Mouse (Mus musculus) intestine, embryonic 16.5 days (tissue): Measurements from ENCODE around the gene Efcab5. TPM values are rescaled to one million over a fixed set of nuclear protein-coding genes. Genes with fewer than 3 reads are reported as not detected.

Experiments
- ATAC-seq: fragments of 200-750 bp; cut with Nextera tagmentation; 2 replicates; pipeline ENCODE4 v1.8.0; 2017; ENCODE audit warnings: moderate TSS enrichment, moderate library complexity
- H3K27ac ChIP-seq: fragments of 300-500 bp; sonication (generic); 2 replicates; pipeline ENCODE4 v1.5.1; 2014; ENCODE audit warnings: mild to moderate bottlenecking, low read length
- H3K27me3 ChIP-seq: fragments of 300-500 bp; sonication (generic); replicated peaks from 2 replicates; pipeline ENCODE4 v1.6.1; 2014; ENCODE audit warnings: low read length, control low read depth, mixed read lengths; ENCODE audit not compliant: control insufficient read depth, insufficient read depth
- H3K36me3 ChIP-seq: fragments of 300-500 bp; sonication (generic); 2 replicates; pipeline ENCODE4 v1.6.1; 2014; ENCODE audit warnings: low read length, control low read depth; ENCODE audit not compliant: control insufficient read depth, insufficient read depth
- H3K4me1 ChIP-seq: fragments of 300-500 bp; sonication (generic); 2 replicates; pipeline ENCODE4 v1.6.1; 2014; ENCODE audit warnings: low read length, control low read depth, mixed read lengths; ENCODE audit not compliant: control insufficient read depth, insufficient read depth
- H3K4me2 ChIP-seq: fragments of 300-500 bp; sonication (generic); 2 replicates; pipeline ENCODE4 v1.6.1; 2014; ENCODE audit warnings: low read depth, low read length, control low read depth
- H3K4me3 ChIP-seq: fragments of 300-500 bp; sonication (generic); 2 replicates; pipeline ENCODE4 v1.5.1; 2014; ENCODE audit warnings: mild to moderate bottlenecking, low read length
- H3K9ac ChIP-seq: fragments of 300-500 bp; sonication (generic); 2 replicates; pipeline ENCODE4 v1.6.1; 2014; ENCODE audit warnings: low read depth, low read length
- H3K9me3 ChIP-seq: fragments of 300-500 bp; sonication (generic); 2 replicates; pipeline ENCODE4 v1.6.1; 2016; ENCODE audit warnings: low read length, control low read depth; ENCODE audit not compliant: control insufficient read depth
- WGBS: fragments of 180-500 bp; shearing (Covaris S2); extraction: QIAGEN DNeasy Blood & Tissue Kit; methylation state at CpG from one replicate; pipeline ENCODE4 v1.1.7; 2014; 5-methylcytosine and 5-hydroxymethylcytosine counted together
- polyA plus RNA-seq: library from polyadenylated mRNA; unstranded; fragments of >200 nt; fragmentation: Nextera tagmentation; extraction: Ambion mirVana; gene quantifications from 2 replicates; pipeline ENCODE4 v1.2.1, GENCODE M21; 2015

The Efcab5 gene
- polyA plus RNA-seq, 1 experiment from 2014 or later = 0.37 TPM

GRCm38 (mm10) chr11:77182041-77182440 lies 6.7 kb downstream of the Efcab5 start:
- no peak overlapping the region for H3K4me3 ChIP-seq
- no peaks in the 10 kb centered on the region for H3K27me3 ChIP-seq
- H3K36me3 ChIP-seq = no peaks in the 10 kb centered on the region
- H3K9ac ChIP-seq = no peak overlapping the region
- H3K4me2 ChIP-seq = peak overlapping the region; percentile 32
- 44% methylated on average over 2 of the region's 2 CpGs for WGBS
- no peaks in the 10 kb centered on the region for H3K9me3 ChIP-seq
- peaks cover 9% of the 10 kb centered on the region; the same call in 1 of the 2 replicates for H3K4me1 ChIP-seq
- peak overlapping the region; percentile 89 for H3K27ac ChIP-seq
- peak; percentile 94 for ATAC-seq

GRCm38 (mm10) chr11:77181528-77181927 lies 7.2 kb downstream of the Efcab5 start:
- Histone ChIP-seq H3K4me3 (no peak overlapping the region), H3K9me3 (no peaks in the 10 kb centered on the region), H3K36me3 (no peaks in the 10 kb centered on the region), H3K27ac (peak overlapping the region; percentile 65; the same call in 1 of the 2 replicates), H3K9ac (no peak overlapping the region), H3K27me3 (no peaks in the 10 kb centered on the region), H3K4me2 (no peak overlapping the region), H3K4me1 (peaks cover 9% of the 10 kb centered on the region; the same call in 1 of the 2 replicates)
- 55% methylated on average over 5 of the region's 5 CpGs for WGBS
- peak; percentile 73 for ATAC-seq

GRCm38 (mm10) chr11:77180886-77181285 lies 7.9 kb downstream of the Efcab5 start:
- H3K4me3 ChIP-seq = no peak overlapping the region
- no peaks in the 10 kb centered on the region for H3K27me3 ChIP-seq
- peaks cover 9% of the 10 kb centered on the region; the same call in 1 of the 2 replicates for H3K4me1 ChIP-seq
- H3K36me3 ChIP-seq = no peaks in the 10 kb centered on the region
- no peak overlapping the region for H3K4me2 ChIP-seq
- H3K9ac ChIP-seq = no peak overlapping the region
- no peak for ATAC-seq
- 35% methylated on average over 4 of the region's 4 CpGs for WGBS
- no peaks in the 10 kb centered on the region for H3K9me3 ChIP-seq
- H3K27ac ChIP-seq = peak overlapping the region; percentile 43

- no peaks in the 10 kb centered on the region for H3K36me3 ChIP-seq
- WGBS = 76% methylated on average over 3 of the region's 3 CpGs
- peaks cover 9% of the 10 kb centered on the region; the same call in 1 of the 2 replicates for H3K4me1 ChIP-seq
- H3K4me3 ChIP-seq = no peak overlapping the region
- H3K4me2 ChIP-seq = no peak overlapping the region
- no peaks in the 10 kb centered on the region for H3K27me3 ChIP-seq
- ATAC-seq = no peak
- H3K27ac ChIP-seq = no peak overlapping the region
- H3K9me3 ChIP-seq = no peaks in the 10 kb centered on the region
- no peak overlapping the region for H3K9ac ChIP-seq
These were observed 9.0 kb downstream of the Efcab5 start for GRCm38 (mm10) chr11:77179771-77180170.

- Histone ChIP-seq H3K9ac (no peak overlapping the region), H3K9me3 (no peaks in the 10 kb centered on the region), H3K4me3 (no peak overlapping the region), H3K36me3 (no peaks in the 10 kb centered on the region), H3K27ac (no peak overlapping the region), H3K4me2 (no peak overlapping the region), H3K4me1 (0 out of 2 replicates have a peak, but pooled peaks cover 3% of the 10 kb centered on the region), H3K27me3 (no peaks in the 10 kb centered on the region)
- whole genome bisulfite sequencing = 49% methylated on average over 7 of the region's 7 CpGs
- ATAC-seq = no peak
These were observed 14.2 kb downstream of the Efcab5 start for GRCm38 (mm10) chr11:77174531-77174930.

GRCm38 (mm10) chr11:77173731-77174130 lies 15.0 kb downstream of the Efcab5 start:
- Histone ChIP-seq H3K4me1 (0 out of 2 replicates have a peak, but pooled peaks cover 3% of the 10 kb centered on the region), H3K9ac (no peak overlapping the region), H3K4me3 (no peak overlapping the region), H3K27me3 (no peaks in the 10 kb centered on the region), H3K36me3 (no peaks in the 10 kb centered on the region), H3K9me3 (no peaks in the 10 kb centered on the region), H3K4me2 (no peak overlapping the region), H3K27ac (no peak overlapping the region)
- WGBS = 66% methylated on average over 4 of the region's 4 CpGs
- ATAC-seq = no peak

GRCm38 (mm10) chr11:77160744-77161143 lies 28.0 kb downstream of the Efcab5 start:
- Histone ChIP-seq H3K27ac (no peak overlapping the region), H3K4me2 (no peak overlapping the region), H3K9ac (no peak overlapping the region), H3K4me1 (no peaks in the 10 kb centered on the region), H3K27me3 (no peaks in the 10 kb centered on the region), H3K9me3 (no peaks in the 10 kb centered on the region), H3K4me3 (no peak overlapping the region), H3K36me3 (no peaks in the 10 kb centered on the region)
- 0 out of 2 replicates have a peak, but pooled peaks have one; percentile 38 for ATAC-seq
- 78% methylated on average over 1 of the region's 1 CpGs for WGBS

- Histone ChIP-seq H3K27ac (no peak overlapping the region), H3K4me3 (no peak overlapping the region), H3K9me3 (no peaks in the 10 kb centered on the region), H3K9ac (no peak overlapping the region), H3K4me2 (no peak overlapping the region), H3K36me3 (no peaks in the 10 kb centered on the region), H3K4me1 (no peaks in the 10 kb centered on the region), H3K27me3 (no peaks in the 10 kb centered on the region)
- 65% methylated on average over 9 of the region's 9 CpGs for whole genome bisulfite sequencing
- no peak for ATAC-seq
These were observed 28.4 kb downstream of the Efcab5 start for GRCm38 (mm10) chr11:77160341-77160740.

GRCm38 (mm10) chr11:77154214-77154613 lies 34.6 kb downstream of the Efcab5 start:
- 81% methylated on average over 5 of the region's 5 CpGs for WGBS
- H3K4me3 ChIP-seq = no peak overlapping the region
- no peaks in the 10 kb centered on the region for H3K9me3 ChIP-seq
- no peaks in the 10 kb centered on the region for H3K36me3 ChIP-seq
- H3K4me2 ChIP-seq = no peak overlapping the region
- H3K4me1 ChIP-seq = no peaks in the 10 kb centered on the region
- H3K9ac ChIP-seq = no peak overlapping the region
- no peak for ATAC-seq
- no peaks in the 10 kb centered on the region for H3K27me3 ChIP-seq
- H3K27ac ChIP-seq = no peak overlapping the region

GRCm38 (mm10) chr11:77150806-77151205 lies 38.0 kb downstream of the Efcab5 start:
- Histone ChIP-seq H3K4me3 (no peak overlapping the region), H3K36me3 (no peaks in the 10 kb centered on the region), H3K9ac (no peak overlapping the region), H3K27me3 (no peaks in the 10 kb centered on the region), H3K9me3 (peaks cover 3% of the 10 kb centered on the region; the same call in 1 of the 2 replicates), H3K4me1 (no peaks in the 10 kb centered on the region), H3K27ac (no peak overlapping the region), H3K4me2 (no peak overlapping the region)
- WGBS = 88% methylated on average over 6 of the region's 6 CpGs
- no peak for ATAC-seq
